In genomic region chr7:16465160-16465559, GRCm38 (mm10) we compare ENCODE assay signal across 8 mouse cellular contexts. TPM values are rescaled to one million over a fixed set of nuclear protein-coding genes. Genes with fewer than 3 reads are reported as not detected.
DNase-seq lines count a peak whose midpoint lies in the region; ATAC-seq and TF ChIP-seq lines count a peak whose summit lies in the region.

No protein-coding gene starts in this region.

- no peak overlapping the region for H3K4me3 ChIP-seq in intestine, postnatal 0 days (ENCODE audit: low read depth, low read length)
- no peak overlapping the region for H3K4me3 ChIP-seq in liver, adult 2 months (ENCODE audit: insufficient read depth, low read depth, low read length)
- no peak overlapping the region for H3K4me3 ChIP-seq in stomach, postnatal 0 days (ENCODE audit: low read depth, low read length)

- TF ChIP-seq EP300 in stomach, postnatal 0 days (optimal IDR thresholded peaks at IDR 0.05) = no peak

- no peak overlapping the region for H3K4me2 ChIP-seq in intestine, postnatal 0 days (replicated peaks; ENCODE audit: low read depth)
- H3K4me2 ChIP-seq in stomach, postnatal 0 days (replicated peaks; ENCODE audit: low read depth) = no peak overlapping the region

- TF ChIP-seq CTCF in intestine, postnatal 0 days (IDR thresholded peaks at IDR 0.05; ENCODE audit: low read depth) = peak; percentile 95
- peak; percentile 89 for TF ChIP-seq CTCF in liver, adult 2 months (IDR thresholded peaks at IDR 0.05; ENCODE audit: low read depth, low read length)
- peak; percentile 95 for TF ChIP-seq CTCF in stomach, postnatal 0 days (IDR thresholded peaks at IDR 0.05; ENCODE audit: low read depth)

- TF ChIP-seq POLR2A in liver, adult 2 months (IDR thresholded peaks at IDR 0.05; ENCODE audit: extremely low read depth, insufficient read depth, low read length) = no peak

- H3K4me1 ChIP-seq in intestine, postnatal 0 days (replicated peaks; ENCODE audit: control insufficient read depth, insufficient read depth, low read length) = no peaks in the 10 kb centered on the region
- H3K4me1 ChIP-seq in liver, adult 2 months (ENCODE audit: control insufficient read depth, insufficient read depth, low read length) = no peaks in the 10 kb centered on the region
- H3K4me1 ChIP-seq in stomach, postnatal 0 days (replicated peaks; ENCODE audit: control insufficient read depth, insufficient read depth) = no peaks in the 10 kb centered on the region

- ATAC-seq in intestine, postnatal 0 days = peak; percentile 36; the same call in 1 of the 2 replicates
- peak; percentile 54 for ATAC-seq in stomach, postnatal 0 days (ENCODE audit: low FRiP score, low TSS enrichment)

- H3K9ac ChIP-seq in intestine, postnatal 0 days (ENCODE audit: low read depth, low read length) = no peak overlapping the region
- H3K9ac ChIP-seq in liver, adult 2 months (ENCODE audit: low read depth, low read length) = no peak overlapping the region
- no peak overlapping the region for H3K9ac ChIP-seq in stomach, postnatal 0 days (ENCODE audit: low read length)

- DNase-seq in left cerebral cortex, adult 18-20 months (ENCODE audit: low spot score in 2 of 2) = peak; percentile 64 to 84
- DNase-seq in left cerebral cortex, adult 11 months (ENCODE audit: low spot score) = no peak
- peak; percentile 74 for DNase-seq in cerebellum, adult 9-11 months
- peak; percentile 60 for DNase-seq in gastrocnemius, adult 18-20 months (ENCODE audit: low spot score)
- peak; percentile 52 for DNase-seq in liver, adult 2 months (ENCODE audit: extremely low read depth, low read depth, low spot score)
- DNase-seq in naive thymus-derived CD4-positive, alpha-beta T cell, adult 2 months (ENCODE audit: low read depth) = peak; percentile 84
- peak; percentile 85 for DNase-seq in stomach, postnatal 0 days (ENCODE audit: low spot score)

- no peak overlapping the region for H3K27ac ChIP-seq in intestine, postnatal 0 days (ENCODE audit: low read depth, low read length)
- H3K27ac ChIP-seq in liver, adult 2 months (replicated peaks; ENCODE audit: insufficient read depth, low read depth, low read length) = no peak overlapping the region
- no peak overlapping the region for H3K27ac ChIP-seq in stomach, postnatal 0 days (replicated peaks)

- H3K36me3 ChIP-seq in intestine, postnatal 0 days (ENCODE audit: control insufficient read depth, insufficient read depth) = no peaks in the 10 kb centered on the region
- H3K36me3 ChIP-seq in liver, adult 2 months (ENCODE audit: control insufficient read depth, insufficient read depth, low read length) = no peaks in the 10 kb centered on the region
- H3K36me3 ChIP-seq in stomach, postnatal 0 days (ENCODE audit: control insufficient read depth, insufficient read depth, low read length) = no peaks in the 10 kb centered on the region

- WGBS in intestine, postnatal 0 days = 9% methylated on average over 8 of the region's 8 CpGs
- WGBS in liver, adult 2 months = 1% methylated on average over 8 of the region's 8 CpGs
- WGBS in stomach, postnatal 0 days = 5% methylated on average over 8 of the region's 8 CpGs

- no peaks in the 10 kb centered on the region for H3K9me3 ChIP-seq in intestine, postnatal 0 days (ENCODE audit: control insufficient read depth)
- H3K9me3 ChIP-seq in stomach, postnatal 0 days (ENCODE audit: control insufficient read depth, low read length) = no peaks in the 10 kb centered on the region

- H3K27me3 ChIP-seq in intestine, postnatal 0 days (replicated peaks; ENCODE audit: control insufficient read depth, insufficient read depth, low read length) = 0 out of 2 replicates have a peak, but pooled peaks cover 4% of the 10 kb centered on the region
- H3K27me3 ChIP-seq in liver, adult 2 months (ENCODE audit: control insufficient read depth, insufficient read depth, low read length) = no peaks in the 10 kb centered on the region
- no peaks in the 10 kb centered on the region for H3K27me3 ChIP-seq in stomach, postnatal 0 days (ENCODE audit: control insufficient read depth, insufficient read depth, low read length)

- H3K79me2 ChIP-seq in liver, adult 2 months (ENCODE audit: control insufficient read depth, insufficient read depth, low read length) = no peaks in the 10 kb centered on the region

RNA-seq across cellular contexts. Expression of gene Npas1, which starts 12.4 kb away (rescaled TPM):
- 10 to 100 TPM; 10.0 to 11.9 TPM for total RNA-seq in left cerebral cortex, adult 18-20 months (2021)
- not detected for total RNA-seq in gastrocnemius, adult 18-20 months (2021)
- 0.22 and 0.27 TPM in 2 replicates for polyA plus RNA-seq in intestine, postnatal 0 days (2015; fragmentation: Nextera tagmentation; extraction: Ambion mirVana)
- not detected in 2 replicates for total RNA-seq in liver, adult 2 months (2014; rRNA removed)
- not detected in 2 replicates for polyA plus RNA-seq in liver, adult 2 months (2012; rRNA removed)
- polyA plus RNA-seq in stomach, postnatal 0 days (2015; fragmentation: Nextera tagmentation; extraction: Ambion mirVana) = 0.10 and 0.18 TPM in 2 replicates

RNA-seq across cellular contexts. Expression of gene Tmem160, which starts 12.6 kb away (rescaled TPM):
- 10 to 100 TPM; 75.9 to 81.5 TPM for total RNA-seq in left cerebral cortex, adult 18-20 months (2021)
- 10 to 100 TPM; 52.0 to 53.2 TPM for total RNA-seq in gastrocnemius, adult 18-20 months (2021)
- polyA plus RNA-seq in intestine, postnatal 0 days (2015; fragmentation: Nextera tagmentation; extraction: Ambion mirVana) = 124 and 132 TPM in 2 replicates
- total RNA-seq in liver, adult 2 months (2014; rRNA removed) = 31.7 and 32.0 TPM in 2 replicates
- polyA plus RNA-seq in liver, adult 2 months (2012; rRNA removed) = 114 and 128 TPM in 2 replicates
- 71.5 and 75.0 TPM in 2 replicates for polyA plus RNA-seq in stomach, postnatal 0 days (2015; fragmentation: Nextera tagmentation; extraction: Ambion mirVana)

Comparison
In these comparisons a context has a peak if more than half of its experiments do, and no peak if none do; other contexts are left out.
1. RNA of gene Npas1, which starts 12.4 kb away (total RNA-seq): 10.0 to 11.9 TPM in left cerebral cortex, adult 18-20 months; not detected in gastrocnemius, adult 18-20 months and not detected in liver, adult 2 months; every median in the first group is over 10 times any median in the second.
2. Peak in every context shown above with its lines, with median percentiles within 50 percentile points of each other: CTCF ChIP-seq.